Mouse (Mus musculus): Measurements from ENCODE around the gene Spint4.
A peak's percentile ranks its signal among the peaks of the same experiment; 100 is the strongest.
"Not testable (repeated sequence)": the region's sequence is repeated elsewhere in the genome, so short reads cannot be mapped to it uniquely, and the experiment has no call there.

Spint4 gene

DNA sequence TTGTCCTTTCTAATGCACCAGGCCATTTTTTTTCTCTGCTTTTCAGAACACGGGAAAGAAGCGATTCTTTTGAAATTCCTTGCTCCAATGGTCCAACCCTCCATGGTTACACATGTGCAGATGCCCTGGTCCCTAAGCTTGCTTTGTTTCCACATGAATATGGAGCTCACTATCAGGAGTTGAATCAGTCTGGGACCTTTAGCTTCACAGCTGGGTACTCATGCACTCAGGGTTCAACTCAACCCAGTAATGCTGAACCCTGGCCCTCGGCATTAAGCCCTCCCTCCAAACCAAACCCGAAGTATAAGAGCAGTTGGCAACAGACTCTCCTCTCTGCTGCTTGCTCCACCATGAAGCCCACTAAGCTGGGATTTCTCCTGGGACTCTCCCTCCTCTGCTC, at the start of gene Spint4:
Gene Spint4 (plus strand): TSS at position 301 of the 400 bp plus-strand sequence.
- no peak for DNase-seq

DNA sequence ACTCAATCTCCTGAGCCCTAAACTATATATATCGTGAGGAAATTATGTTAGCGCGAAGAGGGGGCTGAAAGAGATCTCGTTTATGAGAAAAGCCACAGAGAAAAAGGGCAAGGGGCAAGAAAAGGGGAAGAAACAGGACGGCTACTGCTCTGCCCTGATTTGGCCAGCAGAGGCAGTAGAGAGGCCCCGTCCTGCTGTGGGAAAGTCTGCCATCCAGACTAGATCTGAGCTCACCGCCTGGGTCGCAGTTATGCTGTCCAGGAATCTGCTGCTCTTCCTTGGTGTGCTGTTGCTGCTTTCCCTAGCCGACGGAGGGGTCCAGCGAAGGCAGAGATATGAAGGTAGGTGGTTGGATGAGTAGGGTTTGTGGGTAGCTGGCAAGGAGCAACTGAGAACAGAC, 42.4 kb upstream of the Spint4 start, which contains the start of gene Wfdc10:
Gene Wfdc10 (plus strand): TSS at position 189 of the 400 bp plus-strand sequence.
- peak; percentile 77 for DNase-seq

DNA sequence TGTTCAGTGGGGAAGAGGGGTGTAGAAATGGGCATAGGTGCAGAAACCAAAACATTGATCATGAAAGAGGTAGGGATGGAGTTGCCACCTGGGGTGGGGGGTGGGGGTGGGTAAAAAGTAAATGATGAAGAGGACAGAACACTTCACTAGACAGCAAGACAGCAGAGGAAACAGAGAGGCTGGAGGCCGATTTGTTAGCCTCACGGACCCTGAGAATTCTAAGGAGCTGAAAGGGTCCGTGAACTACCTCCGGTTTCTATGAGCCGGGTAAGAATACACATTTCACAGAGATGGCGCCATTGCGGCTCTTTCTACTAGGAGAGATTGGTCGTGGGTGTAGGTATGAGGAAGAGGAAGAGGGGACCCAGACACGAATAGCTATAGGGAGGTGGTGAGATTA, 41.8 kb upstream of the Spint4 start, which contains the start of gene Wfdc9:
Gene Wfdc9 (minus strand): TSS at position 101 of the 400 bp plus-strand sequence.
- DNase-seq: no peak

DNA sequence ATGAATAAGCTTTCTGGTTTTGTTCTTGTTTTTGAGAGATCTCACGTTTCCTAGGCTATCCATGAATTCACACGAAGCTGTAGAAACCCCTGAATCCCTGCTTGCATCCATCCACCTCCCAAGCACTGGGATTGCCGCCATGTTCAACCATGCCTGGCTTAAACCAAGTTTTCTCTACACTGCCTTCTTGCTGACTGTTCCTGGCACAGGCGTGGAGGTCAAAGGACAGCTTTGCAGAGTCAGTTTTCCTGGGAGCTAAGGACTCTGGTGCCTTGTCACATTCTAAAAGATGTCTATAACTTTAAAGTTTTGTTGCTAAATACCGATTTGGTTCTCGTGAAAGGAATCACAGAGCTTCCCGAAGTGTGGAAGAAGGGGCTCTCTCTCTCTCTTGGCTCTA, 33.5 kb upstream of the Spint4 start:
- DNase-seq: no peak

DNA sequence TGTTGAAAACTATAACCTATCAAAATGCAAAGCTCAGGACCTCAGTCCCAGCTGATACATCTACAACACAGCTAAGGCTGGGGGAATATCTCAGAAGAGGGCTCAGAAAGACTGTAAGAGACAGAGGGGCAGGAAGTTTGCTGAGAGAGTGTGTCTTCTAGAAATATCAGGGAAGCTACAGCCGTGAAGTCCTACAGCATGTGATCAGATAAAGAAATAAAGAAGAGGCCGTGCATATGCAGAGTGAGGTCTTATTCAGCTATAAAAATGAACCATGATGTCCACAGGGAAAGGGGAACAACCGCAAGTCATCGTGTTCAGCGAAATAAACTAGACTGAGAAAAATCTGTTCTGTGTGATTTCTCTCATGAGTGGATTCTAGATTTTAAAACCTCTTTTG, 28.0 kb upstream of the Spint4 start:
- DNase-seq: no peak

DNA sequence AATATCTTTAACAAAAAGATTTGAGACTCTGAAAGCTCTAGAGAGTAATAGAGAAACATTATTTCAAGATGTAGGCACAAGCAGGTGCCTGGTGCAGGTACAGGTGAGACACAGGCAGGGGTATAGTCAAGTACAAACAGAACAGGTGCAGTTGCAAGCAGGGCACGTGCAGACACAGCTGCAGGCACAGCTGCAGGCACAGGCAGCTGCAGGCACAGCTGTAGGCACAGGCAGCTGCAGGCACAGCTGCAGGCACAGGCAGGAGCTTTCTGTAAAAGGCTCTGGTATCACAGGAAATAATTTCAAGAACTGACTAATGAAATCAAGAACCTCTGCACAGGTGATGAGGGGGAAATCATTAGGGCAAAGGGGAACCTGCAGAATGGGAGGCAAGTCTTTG, 27.4 kb upstream of the Spint4 start:
- DNase-seq: no peak

DNA sequence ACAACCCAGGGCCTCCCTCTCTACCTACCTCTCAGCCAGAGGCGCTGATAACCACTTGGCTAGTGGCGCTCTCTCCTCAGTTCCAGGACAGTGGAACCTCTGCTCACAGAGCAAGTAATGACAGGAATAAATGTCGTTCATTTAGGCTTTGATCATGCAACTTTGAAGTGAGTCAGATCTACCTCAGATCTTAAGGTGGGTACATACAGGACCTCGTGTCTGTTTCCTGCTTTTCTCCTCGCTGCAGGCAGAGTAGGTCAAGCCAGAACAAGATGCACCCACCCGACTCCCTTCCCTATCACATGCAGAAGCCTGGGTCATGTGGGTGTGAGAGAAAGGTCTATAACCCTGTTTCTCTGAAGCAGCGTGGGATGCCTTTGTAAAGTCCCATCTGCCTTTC, 24.3 kb upstream of the Spint4 start, which contains the start of gene Wfdc11:
Gene Wfdc11 (minus strand): TSS at position 101 of the 400 bp plus-strand sequence.
- DNase-seq: no peak

DNA sequence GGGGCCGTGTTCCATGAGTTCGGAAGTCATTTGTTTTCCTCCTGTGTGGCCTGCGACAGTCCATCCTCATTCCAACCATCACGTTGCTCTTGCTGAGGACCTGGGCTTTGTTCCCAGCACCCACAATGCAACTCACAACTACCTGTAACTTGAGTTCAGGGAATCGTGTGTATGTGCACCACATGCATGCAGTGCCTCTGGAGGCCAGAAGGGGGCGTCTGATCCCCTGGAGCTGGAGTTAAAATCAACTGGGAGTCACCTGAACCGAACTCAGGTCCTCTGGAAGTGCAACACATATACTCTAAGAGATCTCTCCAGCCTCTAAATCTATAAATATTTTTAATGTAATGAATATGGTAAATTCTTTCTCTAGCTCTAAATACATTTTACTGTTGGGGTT, 22.2 kb upstream of the Spint4 start:
- no peak for DNase-seq

DNA sequence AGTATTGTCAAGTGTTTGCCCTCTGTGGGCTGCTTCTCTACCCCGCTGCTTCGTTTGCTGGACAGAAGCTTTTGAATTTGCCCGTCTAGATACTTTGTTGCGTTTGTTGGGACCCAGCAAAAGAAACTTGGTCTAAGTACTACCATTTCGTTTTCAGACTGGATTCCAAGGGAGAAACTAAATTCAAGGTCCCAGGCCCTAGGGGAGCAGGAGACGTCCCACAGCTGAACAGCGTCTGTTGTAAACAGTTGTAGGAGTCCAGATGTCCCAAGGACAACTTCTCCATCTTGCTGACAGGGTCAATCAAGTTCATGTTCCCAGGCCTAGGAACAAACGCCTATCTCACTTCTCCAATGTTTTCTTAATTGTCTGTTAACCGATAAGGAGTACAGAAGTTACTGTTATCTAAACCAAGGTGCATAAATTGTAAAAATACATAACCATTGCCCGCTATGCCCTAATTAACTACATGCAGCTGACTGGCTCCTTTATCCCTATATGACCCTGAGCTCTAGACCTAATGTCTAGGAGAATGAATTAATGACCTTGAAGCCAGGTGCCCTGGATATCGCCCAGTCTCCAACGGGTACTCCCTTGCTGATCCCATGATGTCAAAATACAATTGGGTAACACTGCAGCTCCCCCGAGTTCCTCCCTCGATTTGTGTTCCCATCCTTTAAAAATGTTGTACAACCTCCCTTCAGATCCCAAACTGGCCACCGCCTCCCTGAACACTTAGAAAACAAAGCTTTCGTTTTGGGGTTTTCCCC, 21.2 kb upstream of the Spint4 start:
- DNase-seq: no peak

DNA sequence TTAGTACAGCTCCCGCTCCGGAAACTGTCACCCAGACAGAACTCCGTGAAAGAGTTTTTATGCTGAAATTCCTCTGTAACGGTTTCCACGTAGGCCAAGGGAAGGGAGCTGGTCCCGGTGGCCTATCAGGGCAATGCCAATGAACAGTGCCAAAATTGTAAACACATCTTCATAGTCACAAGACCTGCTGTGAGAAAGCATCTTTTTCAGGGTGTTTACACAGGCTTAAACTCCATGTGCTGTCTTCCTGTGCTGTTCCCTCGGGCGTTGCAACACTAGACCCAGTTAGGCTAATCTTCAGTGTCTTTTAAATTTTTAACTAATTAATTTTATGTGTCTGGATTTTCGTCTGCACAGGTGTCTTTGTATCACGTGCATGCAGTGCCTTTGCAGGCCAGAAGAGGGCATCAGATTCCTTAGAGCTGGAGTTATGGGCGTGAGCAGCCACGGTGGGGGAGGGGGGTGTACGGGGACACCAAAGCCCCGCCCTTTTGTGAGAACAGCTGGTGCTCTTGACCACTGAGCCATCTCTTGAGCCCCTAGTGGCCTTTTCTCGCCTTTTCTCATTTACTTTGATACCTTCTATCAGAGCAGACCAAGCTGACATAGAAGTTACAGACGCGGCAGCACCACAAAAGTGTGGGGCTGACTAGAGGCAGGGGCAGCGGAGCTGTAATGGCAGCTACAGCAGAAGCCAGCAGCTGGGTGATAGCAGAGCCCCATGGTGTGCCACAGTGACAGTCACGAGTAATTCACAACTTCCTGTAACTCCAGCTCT, 19.3 kb upstream of the Spint4 start:
- DNase-seq: peak; percentile 92

DNA sequence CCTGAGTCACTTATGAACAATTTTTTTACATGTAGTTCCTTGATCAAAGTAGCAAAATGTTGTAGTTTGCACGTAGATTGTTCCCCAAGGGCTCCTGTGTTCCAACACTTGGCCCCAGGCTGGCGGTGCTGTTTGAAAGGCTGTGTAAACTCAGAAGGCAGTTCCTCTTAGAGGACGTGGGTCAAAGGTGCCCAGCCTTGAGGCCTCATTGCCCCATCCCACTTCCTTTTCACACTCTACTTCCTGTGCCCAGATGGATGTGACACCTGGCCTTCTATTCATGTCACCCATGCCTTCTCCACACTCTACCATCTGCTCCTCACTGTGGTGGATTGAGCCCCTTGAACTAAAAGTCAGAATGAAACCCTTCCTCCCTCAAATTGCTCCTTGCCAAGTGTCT, 18.4 kb upstream of the Spint4 start:
- DNase-seq: peak; percentile 59

DNA sequence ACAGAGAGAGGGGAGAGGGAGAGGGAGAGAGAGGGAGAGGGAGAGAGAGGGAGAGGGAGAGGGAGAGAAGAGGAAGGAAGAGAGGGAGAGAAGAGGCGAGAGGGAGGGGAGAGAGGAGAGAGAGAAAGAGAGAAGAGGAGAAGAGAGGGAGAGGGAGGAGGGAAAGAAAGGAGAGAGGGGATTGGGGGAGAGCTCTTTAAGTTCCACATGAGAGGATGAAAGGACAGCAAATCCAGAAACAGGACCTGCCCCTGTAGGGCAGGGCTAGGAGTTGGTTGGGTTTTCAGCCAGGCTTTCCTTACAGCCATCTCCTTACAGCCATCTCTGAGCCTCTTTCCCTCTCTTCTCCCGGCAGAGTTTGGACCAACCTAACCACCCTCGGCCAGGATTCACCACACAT, 13.5 kb upstream of the Spint4 start, which contains the start of gene Wfdc13:
Gene Wfdc13 (plus strand): TSS at position 301 of the 400 bp plus-strand sequence.
- no peak for DNase-seq

DNA sequence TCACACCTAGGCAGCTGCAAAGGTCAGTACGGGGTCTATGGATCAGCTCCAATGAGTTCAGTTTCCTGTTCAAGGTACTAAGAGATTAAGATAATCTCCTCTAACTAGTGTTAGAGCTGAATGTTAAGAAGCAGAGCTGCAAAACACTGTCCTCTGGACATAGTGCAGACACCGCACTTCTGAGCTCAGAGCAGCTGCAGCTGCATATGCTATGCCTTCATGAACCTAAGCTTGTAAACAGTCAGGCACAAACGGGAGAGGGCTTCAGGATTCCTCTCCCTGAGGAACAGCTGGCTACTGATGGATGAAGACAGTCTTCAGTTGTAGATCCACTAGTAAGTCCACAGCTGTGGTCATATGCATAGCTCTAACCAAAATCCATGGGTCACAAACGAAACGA, 2.7 kb downstream of the Spint4 start:
- DNase-seq: no peak

DNA sequence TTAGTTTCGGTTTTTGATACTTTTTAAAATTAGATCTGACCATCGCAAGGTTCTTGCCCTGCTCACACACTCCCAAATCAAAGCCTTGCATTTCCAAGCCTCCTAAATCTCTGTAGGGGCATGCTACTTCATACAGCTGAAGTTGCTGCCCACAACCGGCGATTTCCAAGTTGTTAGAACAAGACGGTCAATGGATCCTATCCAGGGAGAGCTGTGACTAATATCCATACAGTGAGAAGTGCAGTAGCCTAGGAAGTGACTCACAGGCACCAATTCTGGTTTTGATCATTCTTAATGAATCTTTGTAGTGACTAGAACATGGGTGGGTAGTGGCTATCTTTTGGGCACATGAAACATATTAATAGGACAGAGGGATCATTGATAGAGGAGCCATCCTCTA, 3.5 kb downstream of the Spint4 start:
- DNase-seq: no peak

DNA sequence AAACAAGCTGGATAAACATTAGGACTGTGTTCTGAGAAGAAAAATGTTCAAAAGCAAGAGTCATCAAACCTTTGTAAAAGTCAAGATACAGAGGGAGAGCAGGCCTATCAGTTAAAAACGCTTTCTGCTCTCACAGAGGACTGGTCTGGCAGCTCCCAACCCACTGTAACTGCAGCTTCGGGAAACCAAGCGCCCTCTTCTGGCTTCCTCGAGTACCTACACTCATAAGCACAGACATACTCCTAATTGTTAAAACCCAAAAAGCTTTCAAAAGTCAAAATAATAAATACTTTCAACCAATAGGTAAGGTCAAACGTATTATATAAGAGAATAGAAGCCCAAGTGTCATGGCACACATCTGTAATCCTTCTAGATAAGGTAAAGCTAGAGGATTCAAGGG, 5.9 kb downstream of the Spint4 start:
- DNase-seq: no peak

DNA sequence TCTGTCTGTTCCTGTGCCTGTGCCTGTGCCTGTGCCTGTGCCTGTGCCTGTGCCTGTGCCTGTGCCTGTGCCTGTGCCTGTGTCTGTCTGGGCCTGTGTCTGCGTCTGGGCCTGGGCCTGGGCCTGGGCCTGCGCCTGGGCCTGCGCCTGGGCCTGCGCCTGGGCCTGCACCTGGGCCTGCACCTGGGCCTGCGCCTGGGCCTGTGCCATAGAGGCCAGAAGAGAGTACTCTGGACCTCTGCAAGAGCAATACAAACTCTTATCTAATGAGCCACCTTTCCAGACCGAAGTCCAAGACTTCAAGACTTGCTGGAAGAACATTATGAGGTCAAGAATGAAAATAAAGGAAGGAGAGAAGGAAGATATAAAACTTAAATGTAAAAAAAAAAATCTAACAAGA, 7.0 kb downstream of the Spint4 start:
- no peak for DNase-seq

DNA sequence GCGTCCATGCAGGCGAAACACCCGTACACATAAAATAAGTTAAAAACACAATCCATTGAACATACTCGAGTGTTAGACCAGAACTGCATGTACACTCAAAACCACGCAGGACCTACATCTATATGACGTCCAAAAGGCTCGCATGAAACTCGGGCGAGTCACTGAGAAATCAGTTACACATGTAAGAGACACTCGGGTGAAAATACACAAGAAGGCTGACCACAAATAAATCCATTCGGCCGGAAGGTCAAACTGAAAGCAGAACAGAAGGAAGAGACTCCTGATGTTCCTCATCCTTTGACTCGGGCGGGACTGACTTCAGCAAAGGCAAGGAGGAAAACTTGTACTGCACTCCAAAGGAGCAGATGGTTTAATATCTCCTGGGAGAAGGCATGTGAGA, 7.7 kb downstream of the Spint4 start:
- DNase-seq: no peak

DNA sequence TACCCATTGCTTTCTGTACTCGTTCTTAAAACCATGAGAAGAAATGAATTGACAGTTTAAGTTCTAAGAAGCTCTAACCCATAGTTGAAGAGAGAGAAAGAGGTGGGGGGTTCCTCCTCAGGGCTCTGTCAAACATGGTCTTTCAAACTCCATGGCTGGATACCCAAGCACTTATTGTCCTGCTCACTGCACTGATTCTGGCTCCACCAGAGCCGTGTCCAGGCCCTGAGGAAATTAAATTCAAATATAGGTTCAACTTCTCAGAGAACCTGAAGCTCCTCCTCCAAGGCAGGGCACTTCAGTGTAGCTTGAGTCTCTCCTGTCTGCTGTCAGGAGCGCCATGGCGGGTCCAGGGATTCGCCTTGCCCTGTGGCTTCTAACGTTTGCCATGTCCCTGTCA, 16.7 kb downstream of the Spint4 start, which contains the start of gene Spint5:
Gene Spint5 (plus strand): TSS at position 301 of the 400 bp plus-strand sequence.
- DNase-seq: no peak

DNA sequence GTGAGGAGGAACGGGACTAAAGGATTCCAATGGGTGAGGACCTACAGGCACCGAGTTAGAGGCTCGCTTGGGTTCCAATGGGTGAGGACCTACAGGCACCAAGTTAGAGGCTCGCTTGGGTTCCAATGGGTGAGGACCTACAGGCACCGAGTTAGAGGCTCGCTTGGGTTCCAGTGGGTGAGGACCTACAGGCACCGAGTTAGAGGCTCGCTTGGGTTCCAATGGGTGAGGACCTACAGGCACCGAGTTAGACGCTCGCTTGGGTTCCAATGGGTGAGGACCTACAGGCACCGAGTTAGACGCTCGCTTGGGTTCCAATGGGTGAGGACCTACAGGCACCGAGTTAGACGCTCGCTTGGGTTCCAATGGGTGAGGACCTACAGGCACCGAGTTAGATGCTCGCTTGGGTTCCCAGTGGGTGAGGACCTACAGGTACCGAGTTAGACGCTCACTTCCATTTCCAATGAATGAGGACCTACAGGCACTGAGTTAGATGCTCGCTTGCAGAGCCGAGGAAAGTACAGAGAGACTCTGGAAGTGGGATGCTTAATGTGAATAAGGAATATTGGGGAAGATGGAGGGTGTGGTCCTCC, 18.0 kb downstream of the Spint4 start:
- not testable (repeated sequence) for DNase-seq

DNA sequence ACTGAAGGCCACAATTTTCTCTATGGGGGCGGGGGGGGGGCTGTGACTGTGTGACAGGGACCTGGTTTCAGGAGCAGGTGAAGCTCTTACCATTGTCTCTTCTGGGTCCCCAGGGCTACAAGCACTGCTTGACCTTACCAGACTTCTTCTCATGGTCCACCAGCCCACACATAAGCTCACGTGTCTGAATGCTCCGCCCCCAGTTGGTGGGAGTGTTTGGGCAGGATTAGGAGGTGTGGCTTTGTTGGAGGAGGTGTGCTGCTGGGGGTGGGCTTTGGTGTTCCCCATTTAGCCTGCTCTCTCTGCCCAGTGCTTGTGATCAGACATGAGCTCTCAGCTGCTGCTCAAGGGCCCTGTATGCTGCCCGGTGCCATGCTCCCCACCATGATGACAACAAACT, 25.0 kb downstream of the Spint4 start:
- DNase-seq: no peak

DNA sequence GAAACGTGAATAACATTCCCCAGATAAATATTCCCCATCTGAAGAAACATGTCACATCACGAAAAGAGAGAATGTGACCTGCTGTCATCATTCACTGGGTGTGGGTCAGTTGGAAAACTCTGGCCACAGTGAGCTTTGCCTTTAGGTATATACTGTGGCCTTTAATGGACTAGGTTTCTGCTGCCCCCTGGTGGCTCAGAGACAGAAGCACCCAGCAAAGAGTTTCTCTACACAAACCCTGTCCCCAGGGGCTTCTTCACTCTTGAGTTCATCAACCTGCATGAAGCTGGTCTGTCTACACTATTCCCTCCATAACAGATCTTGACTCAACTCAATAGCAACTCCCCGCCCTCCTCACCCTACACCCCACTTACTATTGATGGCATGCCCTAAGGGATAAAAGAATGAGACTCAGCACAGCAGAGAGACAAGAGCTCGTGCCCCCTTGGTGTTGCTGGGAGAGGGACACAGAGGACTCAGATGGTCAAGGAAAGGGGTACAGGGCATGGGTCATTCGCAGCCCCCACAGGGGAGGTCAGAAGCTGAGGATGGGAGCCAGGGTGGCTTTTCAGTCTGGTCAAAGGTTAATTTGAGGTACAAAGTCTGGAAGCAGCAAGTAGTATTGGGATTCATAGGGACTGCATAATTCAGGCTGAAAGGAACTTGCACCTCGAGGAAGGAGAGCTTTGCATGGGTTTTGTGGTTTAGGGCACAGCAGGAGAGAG, 27.8 kb downstream of the Spint4 start:
- DNase-seq: peak; percentile 84

DNA sequence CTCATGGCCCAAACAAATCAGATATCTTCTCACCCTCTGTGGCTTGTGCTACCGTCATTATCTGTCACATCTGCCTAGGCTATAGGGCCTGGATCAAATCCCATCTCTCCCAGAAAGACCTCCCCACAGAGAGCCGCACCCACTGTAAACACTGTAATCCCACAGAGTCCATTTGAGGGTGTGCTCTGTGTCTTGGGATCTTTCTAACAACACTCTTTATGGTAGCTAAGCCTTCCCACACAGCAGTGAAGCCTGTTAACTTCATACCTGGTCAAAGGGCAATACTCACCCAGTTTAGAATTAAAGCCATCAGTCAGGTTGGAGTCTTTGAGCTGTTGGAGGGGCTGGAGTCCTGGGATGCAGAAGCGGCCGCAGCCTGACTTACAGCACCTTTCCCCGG, 33.4 kb downstream of the Spint4 start:
- no peak for DNase-seq

DNA sequence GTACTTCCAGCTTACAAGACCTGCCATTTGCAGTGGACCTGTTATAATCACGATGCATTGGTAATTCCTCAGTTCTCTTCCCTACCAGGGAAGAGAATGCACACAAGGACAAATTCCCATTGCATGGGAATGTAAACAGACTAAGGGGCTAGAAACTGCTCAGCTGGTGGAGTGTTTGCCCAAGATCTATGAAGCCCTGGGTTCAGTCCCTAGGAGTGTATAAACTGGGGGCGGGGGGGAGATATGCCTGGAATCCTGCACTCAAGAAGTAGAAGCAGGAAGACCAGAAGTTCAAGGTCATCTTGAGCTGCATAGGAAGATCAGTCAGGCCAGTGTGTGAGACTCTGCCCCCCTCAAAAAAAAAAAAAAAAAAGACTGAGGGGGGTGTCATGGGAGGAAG, 35.0 kb downstream of the Spint4 start:
- no peak for DNase-seq

Data from thymus, postnatal 4 days (tissue).